19 mouse cellular contexts compared by ENCODE assay signal in the genomic region with DNA sequence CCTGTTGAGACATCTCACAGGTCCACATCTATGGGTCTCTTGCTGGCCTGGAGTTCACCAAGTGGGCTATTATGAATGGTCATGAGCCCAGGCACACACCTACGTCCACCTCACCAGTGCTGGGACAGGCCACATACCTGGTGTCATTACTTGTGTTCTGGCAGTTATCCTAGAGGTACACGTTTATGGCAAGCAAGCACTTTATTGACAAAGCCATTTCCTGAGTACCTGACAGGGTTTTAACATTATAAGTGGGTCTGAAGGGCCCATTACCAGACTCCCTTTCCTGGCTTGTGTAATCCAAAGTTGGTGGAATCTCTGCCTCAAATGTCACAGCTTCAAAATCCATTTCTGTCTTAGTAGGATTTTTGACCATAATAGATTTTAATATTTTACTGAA.
"Had no signal": no experiment of that assay in that cellular context is flagged by ENCODE, and none has a peak within 500 bp of the region (broad histone marks: within the 10 kb centered on the region; RNA-seq: fewer than 3 reads in every experiment).

No protein-coding gene starts in this region.

- H3K27me3 ChIP-seq: liver, embryonic 13.5 days; liver, embryonic 15.5 days; lung, embryonic 15.5 days; midbrain, embryonic 12.5 days; neural tube, embryonic 12.5 days had no signal

- H3K4me2 ChIP-seq: liver, embryonic 11.5 days; liver, embryonic 13.5 days; liver, embryonic 15.5 days; lung, embryonic 15.5 days; midbrain, embryonic 12.5 days; neural tube, embryonic 12.5 days had no signal

- ATAC-seq: liver, postnatal 0 days; midbrain, embryonic 16.5 days had no signal

- DNase-seq: liver; liver, embryonic 13.5 days; liver, postnatal 0 days; midbrain, embryonic 14.5 days; retina, postnatal 1 day; right cerebral cortex, adult 18-20 months; right cerebral cortex, postnatal 25 days; right cerebral cortex, postnatal 4 days; spleen, adult 18-20 months; thymus, adult 2 months; thymus, postnatal 25 days; thymus, postnatal 4 days had no signal

- H3K9ac ChIP-seq: liver, embryonic 13.5 days; liver, embryonic 15.5 days; liver, postnatal 0 days; lung, embryonic 15.5 days; midbrain, embryonic 12.5 days; neural tube, embryonic 12.5 days had no signal

- H3K4me1 ChIP-seq: liver, embryonic 13.5 days; liver, embryonic 15.5 days; lung, embryonic 15.5 days; midbrain, embryonic 10.5 days; midbrain, embryonic 12.5 days; neural tube, embryonic 12.5 days had no signal

- H3K27ac ChIP-seq: liver, embryonic 13.5 days; liver, embryonic 15.5 days; lung, embryonic 15.5 days; midbrain, embryonic 10.5 days; midbrain, embryonic 12.5 days; neural tube, embryonic 12.5 days had no signal

- H3K9me3 ChIP-seq: liver, embryonic 13.5 days; liver, embryonic 15.5 days; lung, embryonic 15.5 days; midbrain, embryonic 10.5 days; midbrain, embryonic 12.5 days; neural tube, embryonic 12.5 days had no signal

- H3K4me3 ChIP-seq: liver, embryonic 13.5 days; liver, embryonic 15.5 days; lung, embryonic 15.5 days; midbrain, embryonic 10.5 days; midbrain, embryonic 12.5 days; neural tube, embryonic 12.5 days had no signal

- H3K36me3 ChIP-seq: liver, embryonic 13.5 days; liver, embryonic 15.5 days; lung, embryonic 15.5 days; midbrain, embryonic 10.5 days; midbrain, embryonic 12.5 days; neural tube, embryonic 12.5 days had no signal
